Mouse (Mus musculus) intestine, postnatal 0 days (tissue): Measurements from ENCODE around the gene Ankrd44. TPM values are rescaled to one million over a fixed set of nuclear protein-coding genes. Genes with fewer than 3 reads are reported as not detected.

Source experiments
- ATAC-seq: fragments of 200-750 bp; cut with Nextera tagmentation; 2 replicates; pipeline ENCODE4 v1.8.0; 2017; ENCODE audit warnings: mild to moderate bottlenecking, moderate TSS enrichment, moderate library complexity
- H3K27ac ChIP-seq: fragments of 300-500 bp; sonication (generic); 2 replicates; pipeline ENCODE4 v1.5.1; 2014; ENCODE audit warnings: mild to moderate bottlenecking, low read depth, low read length, moderate library complexity
- H3K27me3 ChIP-seq: fragments of 300-500 bp; sonication (generic); replicated peaks from 2 replicates; pipeline ENCODE4 v1.6.1; 2014; ENCODE audit warnings: low read length, mixed read lengths; ENCODE audit not compliant: control insufficient read depth, insufficient read depth
- H3K36me3 ChIP-seq: fragments of 300-500 bp; sonication (generic); 2 replicates; pipeline ENCODE4 v1.6.1; 2014; ENCODE audit warnings: mild to moderate bottlenecking, moderate library complexity; ENCODE audit not compliant: control insufficient read depth, insufficient read depth
- H3K4me1 ChIP-seq: fragments of 300-500 bp; sonication (generic); replicated peaks from 2 replicates; pipeline ENCODE4 v1.6.1; 2014; ENCODE audit warnings: antibody characterized with exemption, low read length, mixed read lengths; ENCODE audit not compliant: control insufficient read depth, insufficient read depth
- H3K4me2 ChIP-seq: fragments of 300-500 bp; sonication (generic); replicated peaks from 2 replicates; pipeline ENCODE4 v1.6.1; 2014; ENCODE audit warnings: low read depth, mild to moderate bottlenecking, moderate library complexity
- H3K4me3 ChIP-seq: fragments of 300-500 bp; sonication (generic); 2 replicates; pipeline ENCODE4 v1.5.1; 2014; ENCODE audit warnings: low read depth, low read length
- H3K9ac ChIP-seq: fragments of 300-500 bp; sonication (generic); 2 replicates; pipeline ENCODE4 v1.6.1; 2014; ENCODE audit warnings: mild to moderate bottlenecking, low read depth, low read length
- H3K9me3 ChIP-seq: fragments of 300-500 bp; sonication (generic); 2 replicates; pipeline ENCODE4 v1.6.1; 2016; ENCODE audit warnings: mixed run types; ENCODE audit not compliant: control insufficient read depth
- CTCF ChIP-seq: sonication (generic); IDR thresholded peaks from 2 replicates; pipeline ENCODE4 v1.5.1; 2016; ENCODE audit warnings: low read depth, mild to moderate bottlenecking, control low read depth, antibody characterized with exemption, moderate library complexity
- WGBS: fragments of 180-500 bp; shearing (Covaris S2); extraction: QIAGEN DNeasy Blood & Tissue Kit; methylation state at CpG from one replicate; pipeline ENCODE4 v1.1.7; 2014; 5-methylcytosine and 5-hydroxymethylcytosine counted together
- polyA plus RNA-seq: library from polyadenylated mRNA; unstranded; fragments of >200 nt; fragmentation: Nextera tagmentation; extraction: Ambion mirVana; gene quantifications from 2 replicates; pipeline ENCODE4 v1.2.1, GENCODE M21; 2015

Gene Ankrd44
- polyA plus RNA-seq, 1 experiment from 2014 or later, result 5.5 TPM

DNA sequence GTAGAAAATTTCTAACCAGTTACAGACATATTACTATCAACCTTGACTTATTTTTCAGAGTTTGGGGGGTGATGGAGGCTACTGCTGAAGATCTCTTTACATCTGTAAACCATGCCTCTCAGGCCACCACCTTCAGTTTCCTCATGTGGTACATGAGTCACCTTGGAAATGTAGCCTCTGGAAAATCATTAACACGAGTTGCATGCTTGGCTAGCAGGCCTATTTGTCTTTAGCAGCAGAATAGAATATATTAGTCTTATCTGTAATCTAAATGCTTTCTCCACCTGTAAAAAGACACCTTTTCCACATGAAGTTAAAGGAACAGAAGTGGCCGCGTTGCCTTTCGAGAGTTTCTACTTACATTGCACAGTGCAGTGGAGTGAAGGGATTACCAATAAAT lies 267.6 kb downstream of the Ankrd44 start:
- H3K4me2 ChIP-seq, result no peak overlapping the region
- H3K36me3 ChIP-seq, result peaks cover 33% of the 10 kb centered on the region; the same call in 1 of the 2 replicates
- ATAC-seq, result 0 out of 2 replicates have a peak, but pooled peaks have one; percentile 51
- WGBS, result 44% methylated on average over 4 of the region's 4 CpGs
- H3K9me3 ChIP-seq, result no peaks in the 10 kb centered on the region
- no peak overlapping the region for H3K9ac ChIP-seq
- H3K27ac ChIP-seq, result no peak overlapping the region
- no peak overlapping the region for H3K4me3 ChIP-seq
- H3K4me1 ChIP-seq, result no peaks in the 10 kb centered on the region
- no peak for TF ChIP-seq CTCF
- H3K27me3 ChIP-seq, result no peaks in the 10 kb centered on the region

DNA sequence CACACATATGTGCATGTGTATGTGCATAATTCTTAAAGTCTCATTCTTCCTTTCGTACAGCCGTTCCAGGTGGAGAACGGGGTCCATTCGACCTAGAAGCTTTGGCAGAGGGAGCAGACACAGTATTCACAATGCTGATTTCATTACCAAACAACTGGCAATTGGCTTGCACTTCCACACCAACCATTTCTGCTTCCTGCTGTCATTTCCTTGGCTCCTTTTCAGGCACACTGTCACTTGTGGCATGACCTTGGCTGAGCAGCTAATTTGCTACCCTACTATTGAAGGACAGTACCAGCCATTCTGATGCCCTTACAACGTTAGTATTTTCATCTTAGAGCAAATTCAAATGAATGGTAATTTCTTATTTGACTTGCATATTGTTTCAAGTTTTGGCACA lies 277.9 kb downstream of the Ankrd44 start:
- ATAC-seq, result no peak
- TF ChIP-seq CTCF, result no peak
- no peak overlapping the region for H3K4me2 ChIP-seq

DNA sequence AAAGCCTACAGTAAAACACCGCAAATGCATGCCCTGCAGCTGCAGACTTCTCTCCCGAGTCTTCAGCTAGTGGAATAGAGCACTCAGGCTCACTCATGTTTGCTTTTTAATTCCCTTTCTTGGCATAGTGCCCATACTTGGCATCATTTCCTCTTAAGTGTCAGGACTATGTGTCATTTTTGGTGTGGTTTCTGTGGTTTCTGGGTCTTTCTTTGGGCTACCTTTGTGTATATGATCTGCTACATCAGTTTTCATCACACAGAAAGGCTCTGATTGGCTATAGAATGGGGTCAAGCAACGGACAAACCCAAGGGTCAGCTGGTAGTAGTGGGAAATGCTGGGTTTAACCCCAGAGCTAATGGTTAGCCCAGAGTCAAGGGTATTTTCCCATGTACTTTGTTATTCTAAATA lies 278.8 kb downstream of the Ankrd44 start:
- H3K4me1 ChIP-seq, result no peaks in the 10 kb centered on the region
- no peak overlapping the region for H3K4me2 ChIP-seq
- WGBS, result 52% methylated on average over 3 of the region's 3 CpGs
- H3K4me3 ChIP-seq, result no peak overlapping the region
- H3K9ac ChIP-seq, result no peak overlapping the region
- peaks cover 17% of the 10 kb centered on the region for H3K36me3 ChIP-seq
- no peaks in the 10 kb centered on the region for H3K9me3 ChIP-seq
- H3K27me3 ChIP-seq, result no peaks in the 10 kb centered on the region
- ATAC-seq, result no peak
- no peak for TF ChIP-seq CTCF
- no peak overlapping the region for H3K27ac ChIP-seq

More for the DNA sequence above, 277.9 kb downstream of the Ankrd44 start:
- Histone ChIP-seq H3K36me3 (peaks cover 17% of the 10 kb centered on the region), H3K4me3 (no peak overlapping the region), H3K9me3 (no peaks in the 10 kb centered on the region), H3K4me1 (no peaks in the 10 kb centered on the region), H3K27me3 (no peaks in the 10 kb centered on the region), H3K9ac (no peak overlapping the region), H3K27ac (no peak overlapping the region)
- 83% methylated on average over 5 of the region's 5 CpGs for WGBS

- no peak for TF ChIP-seq CTCF
- Histone ChIP-seq H3K27ac (no peak overlapping the region), H3K9ac (no peak overlapping the region), H3K4me2 (no peak overlapping the region), H3K27me3 (no peaks in the 10 kb centered on the region), H3K36me3 (no peaks in the 10 kb centered on the region), H3K9me3 (no peaks in the 10 kb centered on the region), H3K4me1 (no peaks in the 10 kb centered on the region), H3K4me3 (no peak overlapping the region)
- WGBS, result 46% methylated on average over 5 of the region's 5 CpGs
- ATAC-seq, result no peak
Observed at GRCm38 (mm10) chr1:54640184-54640795, 285.9 kb downstream of the Ankrd44 start.

DNA sequence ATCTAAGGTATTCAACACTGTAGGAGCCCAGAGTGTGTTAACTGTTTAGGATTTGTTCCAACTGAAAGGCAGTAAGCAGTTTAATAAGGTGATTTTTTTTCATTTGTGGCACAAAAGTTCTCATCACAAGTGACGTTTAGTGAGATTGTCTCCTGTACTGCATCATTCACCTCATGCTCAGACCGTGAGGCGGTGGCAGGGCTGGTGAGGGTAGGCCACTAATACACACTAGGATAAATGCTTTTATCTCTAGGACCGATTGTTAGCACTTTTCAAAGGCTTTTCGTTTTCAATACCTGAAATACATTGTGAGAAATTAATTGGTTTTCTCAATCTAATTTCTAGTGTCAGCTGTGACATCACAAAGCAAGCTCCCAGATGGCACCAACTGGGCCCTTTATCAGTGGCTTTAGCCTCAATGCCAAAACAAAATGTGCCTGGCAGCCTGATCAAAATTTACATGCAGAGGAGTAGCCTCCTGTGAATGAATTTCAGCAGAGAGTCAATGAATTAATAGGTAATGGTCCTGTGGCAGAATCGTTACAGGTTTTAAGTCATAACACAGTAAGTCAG lies 286.6 kb downstream of the Ankrd44 start:
- H3K27ac ChIP-seq, result no peak overlapping the region
- no peak for TF ChIP-seq CTCF
- no peaks in the 10 kb centered on the region for H3K4me1 ChIP-seq
- ATAC-seq, result no peak
- no peak overlapping the region for H3K4me3 ChIP-seq
- no peak overlapping the region for H3K4me2 ChIP-seq
- H3K9ac ChIP-seq, result no peak overlapping the region
- 76% methylated on average over 6 of the region's 6 CpGs for WGBS
- no peaks in the 10 kb centered on the region for H3K27me3 ChIP-seq
- no peaks in the 10 kb centered on the region for H3K9me3 ChIP-seq
- no peaks in the 10 kb centered on the region for H3K36me3 ChIP-seq

DNA sequence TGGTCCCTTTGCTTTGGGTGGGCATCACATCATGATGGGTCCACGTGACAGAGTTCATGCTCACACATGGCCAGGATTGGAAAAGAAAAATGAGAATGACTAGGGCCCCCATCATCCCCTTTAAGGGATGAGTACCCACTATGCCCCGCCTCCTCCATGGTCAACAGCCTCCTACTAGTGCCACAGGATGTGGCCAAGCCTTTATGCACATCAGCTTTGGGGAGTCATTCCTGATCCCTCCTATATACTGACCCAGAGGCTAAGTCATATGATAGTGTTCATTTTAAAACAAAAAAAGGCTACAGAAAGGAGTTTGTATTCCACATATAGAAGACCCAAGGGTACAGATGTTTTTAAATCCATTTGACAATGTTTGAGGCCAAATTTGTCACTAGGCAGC lies 287.1 kb downstream of the Ankrd44 start:
- Histone ChIP-seq H3K4me2 (no peak overlapping the region), H3K4me3 (no peak overlapping the region), H3K27ac (no peak overlapping the region), H3K27me3 (no peaks in the 10 kb centered on the region), H3K4me1 (no peaks in the 10 kb centered on the region), H3K36me3 (no peaks in the 10 kb centered on the region), H3K9ac (no peak overlapping the region), H3K9me3 (no peaks in the 10 kb centered on the region)
- no peak for ATAC-seq
- no peak for TF ChIP-seq CTCF
- 90% methylated on average over 2 of the region's 2 CpGs for WGBS
